Mouse (Mus musculus): ENCODE data around the gene Dusp3.

- TF ChIP-seq POLR2A (IDR thresholded peaks at IDR 0.05; ENCODE audit: insufficient read length, low read depth) (no peak), POLR2AphosphoS2 (IDR thresholded peaks at IDR 0.05; ENCODE audit: insufficient read length, low read depth) (no peak), MAX (IDR thresholded peaks at IDR 0.05; ENCODE audit: low read depth) (no peak), USF1 (IDR thresholded peaks at IDR 0.05; ENCODE audit: low read depth) (no peak), E2F4 (IDR thresholded peaks at IDR 0.05; ENCODE audit: insufficient read depth) (no peak), MYOG (IDR thresholded peaks at IDR 0.05; ENCODE audit: control insufficient read depth in 1 of 3, insufficient read depth in 1 of 3, insufficient read length in 2 of 3, low read depth in 2 of 3) (no peak)
Measured at GRCm38 (mm10) chr11:102006688-102007087, 19.9 kb upstream of the Dusp3 start.
